Mouse (Mus musculus) liver, embryonic 14.5 days (tissue): ENCODE measurements at regions not wholly inside any gene's neighbourhood (a gene's known extent, or its start where the extent isn't known, plus 50 kb on each side); places are given as distances from the start of the nearest gene placed in this dataset.

Experiments
- ATAC-seq: fragments of 200-750 bp; cut with Nextera tagmentation; 2 replicates; pipeline ENCODE4 v1.8.0; 2017; ENCODE audit warnings: moderate number of reproducible peaks, mild to moderate bottlenecking, moderate library complexity; ENCODE audit not compliant: insufficient read depth
- DNase-seq, 3 experiments: peaks; one replicate each; pipeline ENCODE4 v3.0.0-alpha.2; 2012 to 2013; ENCODE audit warnings: low read depth in 3 of 3, low spot score in 3 of 3
- H3K27ac ChIP-seq: fragments of 300-500 bp; sonication (generic); 2 replicates; pipeline ENCODE4 v1.5.1; 2014; ENCODE audit warnings: moderate library complexity, mild to moderate bottlenecking, control low read depth, inconsistent platforms
- H3K27me3 ChIP-seq: fragments of 300-500 bp; sonication (generic); 2 replicates; pipeline ENCODE4 v1.6.1; 2014; ENCODE audit warnings: mild to moderate bottlenecking, low read length, moderate library complexity; ENCODE audit not compliant: control insufficient read depth, insufficient read depth
- H3K36me3 ChIP-seq: fragments of 300-500 bp; sonication (generic); replicated peaks from 2 replicates; pipeline ENCODE4 v1.6.1; 2014; ENCODE audit warnings: low read depth; ENCODE audit not compliant: control insufficient read depth, insufficient read depth
- H3K4me1 ChIP-seq, 2 experiments: fragments of 200-500 bp in 1 of 2; fragments of 300-500 bp in 1 of 2; sonication (generic) in 1 of 2; replicated peaks; 2 replicates each; pipeline ENCODE4 v1.6.1; 2012 to 2014; ENCODE audit warnings: antibody characterized with exemption in 1 of 2, inconsistent platforms in 1 of 2, low read length in 1 of 2; ENCODE audit not compliant: control insufficient read depth in 2 of 2, insufficient read depth in 2 of 2
- H3K4me2 ChIP-seq: fragments of 300-500 bp; sonication (generic); 2 replicates; pipeline ENCODE4 v1.6.1; 2014; ENCODE audit warnings: low read depth, mild to moderate bottlenecking, control low read depth, moderate library complexity
- H3K4me3 ChIP-seq, 2 experiments: fragments of 200-500 bp in 1 of 2; fragments of 300-500 bp in 1 of 2; sonication (generic) in 1 of 2; 2 replicates each; pipeline ENCODE4 v1.5.1; 2012 to 2014; ENCODE audit warnings: low read depth in 2 of 2, low read length in 2 of 2, mild to moderate bottlenecking in 2 of 2, control low read depth in 1 of 2, inconsistent platforms in 1 of 2, moderate library complexity in 1 of 2; ENCODE audit not compliant: insufficient read depth in 1 of 2
- H3K9ac ChIP-seq: fragments of 300-500 bp; sonication (generic); replicated peaks from 2 replicates; pipeline ENCODE4 v1.6.1; 2014; ENCODE audit warnings: mild to moderate bottlenecking, control low read depth, moderate library complexity
- H3K9me3 ChIP-seq: fragments of 300-500 bp; sonication (generic); 2 replicates; pipeline ENCODE4 v1.6.1; 2016; ENCODE audit warnings: low read length, mixed read lengths; ENCODE audit not compliant: control insufficient read depth
- CTCF ChIP-seq: IDR thresholded peaks from 2 replicates; pipeline ENCODE4 v1.5.1; 2016; ENCODE audit warnings: antibody characterized with exemption, low read depth, control low read depth
- EP300 ChIP-seq: IDR thresholded peaks from 2 replicates; pipeline ENCODE4 v1.6.1; 2016; ENCODE audit warnings: antibody characterized with exemption, low read depth
- WGBS: fragments of 180-500 bp; shearing (Covaris S2); extraction: QIAGEN DNeasy Blood & Tissue Kit; methylation state at CpG from one replicate; pipeline ENCODE4 v1.1.7; 2014; ENCODE audit not compliant: insufficient replicate concordance; 5-methylcytosine and 5-hydroxymethylcytosine counted together

DNA sequence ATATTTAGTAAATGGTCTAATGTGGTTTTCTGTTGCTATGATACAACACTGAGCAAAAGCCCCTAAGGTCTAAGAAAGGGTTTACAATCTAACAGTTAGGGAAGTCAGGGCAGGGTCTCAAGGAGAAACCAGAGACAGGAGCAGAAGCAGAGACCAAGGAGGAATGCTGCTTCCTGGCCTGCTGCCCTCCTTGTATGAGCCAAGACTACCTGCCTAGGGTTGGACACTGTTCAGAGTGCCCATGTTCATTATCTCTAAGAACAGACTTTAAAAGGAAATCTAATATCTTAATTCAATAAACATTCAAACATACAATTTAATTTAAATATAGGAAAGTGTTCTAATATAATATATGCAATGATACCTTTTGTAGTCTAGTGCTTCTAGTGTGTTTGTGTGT lies 63.0 kb upstream of the Tmem106b start:
- no peaks in the 10 kb centered on the region for H3K9me3 ChIP-seq
- no peak overlapping the region for H3K9ac ChIP-seq
- no peaks in the 10 kb centered on the region for H3K4me1 ChIP-seq
- no peaks in the 10 kb centered on the region for H3K36me3 ChIP-seq
- DNase-seq (no peak), ATAC-seq (no peak)
- no peak overlapping the region for H3K27ac ChIP-seq
- H3K4me3 ChIP-seq = no peak overlapping the region
- TF ChIP-seq EP300 (no peak), CTCF (no peak)
- no peak overlapping the region for H3K4me2 ChIP-seq
- H3K27me3 ChIP-seq = no peaks in the 10 kb centered on the region

DNA sequence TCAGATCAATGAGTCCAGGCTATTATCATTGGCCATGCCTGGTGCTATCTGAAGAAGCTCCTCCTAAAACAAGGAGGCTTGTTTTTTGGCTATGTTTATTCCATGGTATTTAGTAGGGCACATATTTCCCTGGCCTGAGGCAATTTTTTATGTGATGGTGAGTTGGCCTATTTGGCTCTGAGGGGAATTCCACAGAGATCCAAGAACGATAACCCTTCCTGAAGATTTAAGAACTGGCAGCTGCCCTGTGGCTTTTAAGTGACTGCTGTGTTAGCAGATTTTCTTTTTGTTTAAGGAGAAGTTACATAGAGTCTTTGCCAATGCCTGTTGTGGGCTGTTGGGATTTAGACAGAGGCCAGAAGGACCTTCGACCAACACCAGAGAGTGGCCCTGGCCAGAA lies 74.9 kb upstream of the Tmem106b start:
- Histone ChIP-seq H3K36me3 (no peaks in the 10 kb centered on the region), H3K4me3 (no peak overlapping the region), H3K4me1 (no peaks in the 10 kb centered on the region), H3K4me2 (no peak overlapping the region), H3K27ac (no peak overlapping the region), H3K27me3 (no peaks in the 10 kb centered on the region), H3K9ac (no peak overlapping the region), H3K9me3 (no peaks in the 10 kb centered on the region)
- 69% methylated on average over 2 of the region's 2 CpGs for WGBS
- DNase-seq (no peak), ATAC-seq (no peak)
- TF ChIP-seq EP300 = no peak
- TF ChIP-seq CTCF = no peak

DNA sequence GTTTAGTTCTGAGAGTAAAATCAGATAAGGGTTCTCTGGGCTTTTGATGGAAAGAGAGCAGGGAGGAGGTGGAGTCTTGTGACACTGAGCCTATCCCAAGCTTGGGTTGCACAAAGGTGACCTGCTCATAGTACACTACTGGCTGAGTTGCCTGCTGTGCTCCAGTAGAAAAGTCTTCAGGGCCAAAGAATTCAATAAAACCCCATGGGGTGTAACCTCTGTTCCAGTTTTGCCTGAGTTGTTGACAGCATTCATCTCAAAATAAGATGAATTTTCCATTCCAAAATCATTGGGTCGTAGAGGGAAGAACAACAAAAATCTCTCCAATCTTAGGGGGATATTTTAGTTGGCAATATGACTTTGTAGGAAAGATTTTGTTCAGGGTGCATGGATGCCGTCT lies 75.8 kb upstream of the Tmem106b start:
- Histone ChIP-seq H3K27ac (no peak overlapping the region), H3K36me3 (no peaks in the 10 kb centered on the region), H3K9me3 (no peaks in the 10 kb centered on the region), H3K4me3 (no peak overlapping the region), H3K4me2 (no peak overlapping the region), H3K27me3 (no peaks in the 10 kb centered on the region), H3K4me1 (no peaks in the 10 kb centered on the region), H3K9ac (no peak overlapping the region)
- DNase-seq (no peak), ATAC-seq (no peak)
- 56% methylated on average over 2 of the region's 2 CpGs for WGBS
- TF ChIP-seq CTCF (no peak), EP300 (no peak)

DNA sequence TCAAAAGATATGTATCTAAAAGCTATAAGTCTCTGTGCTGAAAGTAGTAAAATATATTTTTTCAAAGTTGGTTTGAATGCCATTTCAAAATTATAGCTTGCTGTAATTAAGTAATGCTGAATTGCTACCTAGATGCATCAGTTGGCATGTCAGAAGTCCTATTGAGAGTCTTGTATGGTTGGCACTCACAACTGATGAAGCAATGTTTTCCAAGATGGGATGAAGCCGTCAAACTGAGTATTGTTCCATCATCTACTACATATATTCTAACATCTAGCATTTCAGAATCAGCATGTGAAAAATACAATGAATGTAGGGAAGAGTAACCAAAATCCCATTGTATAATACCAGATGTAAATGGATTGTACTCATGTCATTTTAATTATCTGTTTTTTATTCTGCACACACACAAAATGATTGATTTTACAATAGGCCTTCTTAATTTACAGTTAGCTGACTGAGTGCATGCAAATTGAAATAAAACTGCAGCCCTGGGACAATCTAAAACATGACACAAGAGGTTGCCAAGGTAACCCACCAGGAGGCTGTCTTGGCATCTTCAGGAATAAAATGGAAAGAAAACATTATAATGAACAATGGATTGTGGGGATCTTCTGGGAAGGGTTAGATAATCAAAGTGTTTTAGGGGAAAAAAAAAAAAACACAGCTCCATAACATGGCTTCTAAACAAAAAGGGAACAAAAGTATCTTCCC lies 92.2 kb upstream of the Tmem106b start:
- ATAC-seq = no peak
- Histone ChIP-seq H3K4me2 (no peak overlapping the region), H3K27ac (no peak overlapping the region), H3K4me1 (no peaks in the 10 kb centered on the region), H3K27me3 (no peaks in the 10 kb centered on the region), H3K9me3 (no peaks in the 10 kb centered on the region), H3K4me3 (no peak overlapping the region), H3K36me3 (no peaks in the 10 kb centered on the region), H3K9ac (no peak overlapping the region)
- no peak for TF ChIP-seq CTCF
- 70% methylated on average over 1 of the region's 1 CpGs for WGBS
- no peak for DNase-seq

- Histone ChIP-seq H3K36me3 (no peaks in the 10 kb centered on the region), H3K9ac (no peak overlapping the region), H3K4me1 (no peaks in the 10 kb centered on the region), H3K4me3 (no peak overlapping the region), H3K9me3 (no peaks in the 10 kb centered on the region), H3K27me3 (no peaks in the 10 kb centered on the region), H3K4me2 (no peak overlapping the region), H3K27ac (no peak overlapping the region)
- TF ChIP-seq CTCF (no peak), EP300 (no peak)
- no peak for DNase-seq
- ATAC-seq = no peak
- 30% methylated on average over 1 of the region's 1 CpGs for WGBS
Measured at GRCm38 (mm10) chr6:12971604-12972003, 98.0 kb upstream of the Tmem106b start.
